Mouse (Mus musculus) liver, adult 2 months (tissue): ENCODE results near the gene Rnf141. TPM values are rescaled to one million over a fixed set of nuclear protein-coding genes. Genes with fewer than 3 reads are reported as not detected.

Experiments
- DNase-seq: peaks from one replicate; pipeline ENCODE4 v3.0.0-alpha.2; 2011; ENCODE audit warnings: low read depth, low spot score; ENCODE audit errors: extremely low read depth
- H3K27ac ChIP-seq: fragments of 200-500 bp; replicated peaks from 2 replicates; pipeline ENCODE4 v1.5.1; 2012; ENCODE audit warnings: low read depth, mild to moderate bottlenecking, control low read depth, inconsistent platforms, low read length; ENCODE audit not compliant: insufficient read depth
- H3K27me3 ChIP-seq: fragments of 200-500 bp; 2 replicates; pipeline ENCODE4 v1.6.1; 2012; ENCODE audit warnings: mild to moderate bottlenecking, moderate library complexity, low read length, inconsistent platforms; ENCODE audit not compliant: control insufficient read depth, insufficient read depth
- H3K36me3 ChIP-seq: fragments of 200-500 bp; 2 replicates; pipeline ENCODE4 v1.6.1; 2012; ENCODE audit warnings: low read length, inconsistent platforms; ENCODE audit not compliant: control insufficient read depth, insufficient read depth
- H3K4me1 ChIP-seq: fragments of 200-500 bp; 2 replicates; pipeline ENCODE4 v1.6.1; 2011; ENCODE audit warnings: low read length; ENCODE audit not compliant: control insufficient read depth, insufficient read depth
- H3K4me3 ChIP-seq: fragments of 200-500 bp; 2 replicates; pipeline ENCODE4 v1.5.1; 2011; ENCODE audit warnings: low read depth, mild to moderate bottlenecking, control low read depth, low read length, moderate library complexity; ENCODE audit not compliant: insufficient read depth
- H3K79me2 ChIP-seq: fragments of 200-500 bp; 2 replicates; pipeline ENCODE4 v1.6.1; 2012; ENCODE audit warnings: inconsistent platforms, mild to moderate bottlenecking, low read length, moderate library complexity; ENCODE audit not compliant: control insufficient read depth, insufficient read depth
- H3K9ac ChIP-seq: fragments of 200-500 bp; 2 replicates; pipeline ENCODE4 v1.6.1; 2012; ENCODE audit warnings: low read depth, mild to moderate bottlenecking, control low read depth, inconsistent platforms, low read length
- CTCF ChIP-seq: fragments of 200-500 bp; IDR thresholded peaks from 2 replicates; pipeline ENCODE4 v1.5.1; 2011; ENCODE audit warnings: low read depth, low read length, control low read depth
- POLR2A ChIP-seq: fragments of 200-500 bp; IDR thresholded peaks from 2 replicates; pipeline ENCODE4 v1.6.1; 2011; ENCODE audit warnings: low read length, control low read depth; ENCODE audit not compliant: insufficient read depth; ENCODE audit errors: extremely low read depth
- WGBS: fragments of 180-500 bp; shearing (Covaris S2); methylation state at CpG from one replicate; pipeline ENCODE4 v1.1.7; 2018; 5-methylcytosine and 5-hydroxymethylcytosine counted together
- polyA plus RNA-seq: library from polyadenylated mRNA; depleted of rRNA; stranded (reverse); fragments of >200 nt; gene quantifications from 2 replicates; pipeline ENCODE4 v1.2.3, GENCODE M21; 2012
- total RNA-seq: library from RNA; depleted of rRNA; stranded (reverse); fragments of >200 nt; gene quantifications from 2 replicates; pipeline ENCODE4 v1.2.3, GENCODE M21; 2014

Rnf141 gene
- total and polyA plus RNA-seq, 2 experiments: 20.6 to 63.4 TPM

DNA sequence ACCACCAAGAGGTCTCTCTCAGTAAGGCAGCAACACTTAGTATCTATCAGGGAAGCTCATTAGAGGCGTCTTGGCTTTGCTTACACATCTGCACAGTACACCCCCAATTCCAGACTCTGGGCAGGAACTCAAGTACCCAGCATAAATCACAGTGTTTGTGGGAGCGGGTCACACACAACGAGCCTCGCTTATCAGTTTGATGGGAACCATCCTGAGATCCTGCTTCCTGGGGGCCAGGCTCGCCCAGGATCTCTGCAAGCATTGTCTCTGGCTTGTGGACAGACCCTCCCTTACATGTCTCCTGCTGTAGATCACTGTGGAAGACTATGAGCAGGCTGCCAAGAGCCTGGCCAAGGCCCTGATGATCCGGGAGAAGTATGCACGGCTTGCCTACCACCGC, 53.4 kb downstream of the Rnf141 start:
- no peak for TF ChIP-seq POLR2A
- Histone ChIP-seq H3K4me3 (no peak overlapping the region), H3K9ac (no peak overlapping the region), H3K36me3 (no peaks in the 10 kb centered on the region), H3K79me2 (no peaks in the 10 kb centered on the region), H3K27ac (no peak overlapping the region), H3K4me1 (peaks cover 3% of the 10 kb centered on the region), H3K27me3 (no peaks in the 10 kb centered on the region)
- no peak for DNase-seq
- WGBS: 84% methylated on average over 8 of the region's 8 CpGs

- no peak overlapping the region for H3K27ac ChIP-seq
- DNase-seq: peak; percentile 32
These were observed 56.9 kb downstream of the Rnf141 start for GRCm38 (mm10) chr7:110787310-110787709.

DNA sequence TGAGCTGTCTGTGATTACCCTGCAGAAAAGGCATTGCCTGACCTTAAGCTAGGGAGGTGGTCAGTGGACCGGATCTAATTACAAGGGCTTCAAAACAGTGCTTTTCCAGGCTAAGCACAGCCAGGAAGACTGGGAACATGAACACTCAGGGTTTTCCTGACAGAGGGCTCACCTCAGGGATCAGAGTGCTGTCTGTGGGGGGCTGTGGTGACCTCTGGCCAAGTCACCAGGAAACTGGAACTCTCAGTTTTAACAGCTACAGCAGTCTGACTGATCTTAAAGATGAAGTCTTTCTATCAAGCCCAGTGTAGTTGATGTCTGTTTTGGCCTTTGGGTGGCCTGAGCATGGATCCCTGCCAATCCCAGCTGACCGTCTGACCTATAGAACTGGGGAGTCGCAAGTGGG, 58.5 kb downstream of the Rnf141 start:
- H3K27me3 ChIP-seq: no peaks in the 10 kb centered on the region
- TF ChIP-seq CTCF (no peak), POLR2A (no peak)
- no peak overlapping the region for H3K27ac ChIP-seq
- H3K9ac ChIP-seq: no peak overlapping the region
- no peak overlapping the region for H3K4me3 ChIP-seq
- peaks cover 3% of the 10 kb centered on the region for H3K4me1 ChIP-seq
- 69% methylated on average over 3 of the region's 3 CpGs for WGBS
- no peaks in the 10 kb centered on the region for H3K36me3 ChIP-seq
- DNase-seq: no peak
- no peaks in the 10 kb centered on the region for H3K79me2 ChIP-seq

More at GRCm38 (mm10) chr7:110787310-110787709, 56.9 kb downstream of the Rnf141 start:
- TF ChIP-seq CTCF (no peak), POLR2A (no peak)
- Histone ChIP-seq H3K79me2 (no peaks in the 10 kb centered on the region), H3K4me3 (no peak overlapping the region), H3K36me3 (no peaks in the 10 kb centered on the region), H3K4me1 (peaks cover 3% of the 10 kb centered on the region), H3K27me3 (no peaks in the 10 kb centered on the region), H3K9ac (no peak overlapping the region)
- WGBS: 56% methylated on average over 6 of the region's 6 CpGs

- Histone ChIP-seq H3K36me3 (no peaks in the 10 kb centered on the region), H3K79me2 (no peaks in the 10 kb centered on the region), H3K9ac (no peak overlapping the region), H3K4me1 (peaks cover 3% of the 10 kb centered on the region), H3K4me3 (no peak overlapping the region), H3K27ac (no peak overlapping the region), H3K27me3 (no peaks in the 10 kb centered on the region)
- TF ChIP-seq POLR2A (no peak), CTCF (no peak)
- WGBS: 42% methylated on average over 8 of the region's 8 CpGs
- DNase-seq: no peak
These were observed 59.3 kb downstream of the Rnf141 start for GRCm38 (mm10) chr7:110784965-110785364.

DNA sequence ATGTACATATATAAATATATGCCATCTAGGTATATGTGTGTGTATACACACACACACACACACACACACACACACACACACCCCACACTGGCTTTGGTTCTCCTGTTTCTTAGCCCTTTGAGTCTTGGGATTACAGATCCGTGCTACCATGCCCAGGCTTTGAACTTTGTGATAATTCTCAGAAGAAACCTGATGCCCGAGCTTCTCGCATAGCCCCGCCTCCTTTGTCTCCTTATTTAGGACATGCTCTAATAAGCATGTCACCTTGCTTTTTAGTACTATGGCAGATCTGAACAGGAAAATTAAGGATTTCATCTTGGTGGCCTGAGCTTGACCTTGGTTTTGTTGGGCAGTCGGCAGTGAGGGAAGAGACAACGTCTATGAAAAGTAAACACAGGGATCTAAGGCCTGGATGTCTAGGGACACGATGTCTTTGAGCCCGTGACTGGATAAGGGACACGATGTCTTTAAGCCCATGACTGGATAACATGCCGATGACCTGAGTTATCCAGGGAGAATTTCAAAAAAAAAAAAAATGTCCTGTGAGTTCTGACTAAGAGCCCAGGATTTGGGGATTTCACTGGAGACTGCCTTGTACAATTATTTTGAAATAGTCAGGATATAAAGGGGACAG, 61.3 kb downstream of the Rnf141 start:
- H3K4me1 ChIP-seq: peaks cover 3% of the 10 kb centered on the region
- WGBS: 53% methylated on average over 10 of the region's 10 CpGs
- H3K27ac ChIP-seq: no peak overlapping the region
- H3K27me3 ChIP-seq: no peaks in the 10 kb centered on the region
- DNase-seq: no peak
- H3K79me2 ChIP-seq: no peaks in the 10 kb centered on the region
- H3K4me3 ChIP-seq: no peak overlapping the region
- no peak overlapping the region for H3K9ac ChIP-seq
- TF ChIP-seq POLR2A (no peak), CTCF (no peak)
- no peaks in the 10 kb centered on the region for H3K36me3 ChIP-seq

GRCm38 (mm10) chr7:110782135-110782534, 62.1 kb downstream of the Rnf141 start:
- Histone ChIP-seq H3K27me3 (no peaks in the 10 kb centered on the region), H3K79me2 (no peaks in the 10 kb centered on the region), H3K4me3 (no peak overlapping the region), H3K9ac (no peak overlapping the region), H3K4me1 (no peaks in the 10 kb centered on the region; the same call in 1 of the 2 replicates), H3K27ac (no peak overlapping the region), H3K36me3 (no peaks in the 10 kb centered on the region)
- no peak for TF ChIP-seq CTCF
- TF ChIP-seq POLR2A: no peak
- no peak for DNase-seq
- WGBS: 44% methylated on average over 7 of the region's 7 CpGs
